In genomic region chr13:44301215-44301614, GRCm38 (mm10) we compare ENCODE assay signal across 12 mouse cellular contexts.
"Had no signal": no experiment of that assay in that cellular context is flagged by ENCODE, and none has a peak within 500 bp of the region (broad histone marks: within the 10 kb centered on the region; RNA-seq: fewer than 3 reads in every experiment).

No protein-coding gene starts in this region.

- H3K27ac ChIP-seq: heart, embryonic 10.5 days; hindbrain, embryonic 13.5 days; hindbrain, embryonic 15.5 days; hindbrain, postnatal 0 days; layer of hippocampus, adult 2 months; left cerebral cortex, adult 2 months; limb, embryonic 10.5 days; limb, embryonic 12.5 days; liver, embryonic 13.5 days; liver, embryonic 15.5 days had no signal

- H3K4me3 ChIP-seq: heart, embryonic 10.5 days; heart, embryonic 12.5 days; hindbrain, embryonic 13.5 days; hindbrain, embryonic 15.5 days; layer of hippocampus, adult 2 months; left cerebral cortex, adult 2 months; limb, embryonic 10.5 days; limb, embryonic 12.5 days; liver, embryonic 13.5 days; liver, embryonic 15.5 days had no signal

- ATAC-seq: hindbrain, postnatal 0 days had no signal

- H3K27me3 ChIP-seq: heart, embryonic 12.5 days; hindbrain, embryonic 13.5 days; hindbrain, embryonic 15.5 days; limb, embryonic 12.5 days; liver, embryonic 13.5 days; liver, embryonic 15.5 days had no signal

- H3K36me3 ChIP-seq: heart, embryonic 10.5 days; heart, embryonic 12.5 days; hindbrain, embryonic 13.5 days; hindbrain, embryonic 15.5 days; limb, embryonic 10.5 days; limb, embryonic 12.5 days; liver, embryonic 13.5 days; liver, embryonic 15.5 days had no signal

- DNase-seq: liver; liver, embryonic 13.5 days had no signal

- H3K4me1 ChIP-seq: heart, embryonic 10.5 days; hindbrain, embryonic 13.5 days; hindbrain, embryonic 15.5 days; limb, embryonic 10.5 days; limb, embryonic 12.5 days; liver, embryonic 13.5 days; liver, embryonic 15.5 days had no signal
